Mouse (Mus musculus) neural tube, embryonic 12.5 days (tissue): Measurements from ENCODE around the gene Gpr15. TPM values are rescaled to one million over a fixed set of nuclear protein-coding genes. Genes with fewer than 3 reads are reported as not detected.

ENCODE experiments used
- microRNA-seq: library from miRNA; unstranded; fragments of <30 nt; microRNA quantifications from one replicate; pipeline ENCODE4, GENCODE M21; 2017
- polyA plus RNA-seq: library from polyadenylated mRNA; unstranded; fragments of >200 nt; fragmentation: Nextera tagmentation; extraction: Ambion mirVana; gene quantifications from 2 replicates; pipeline ENCODE4 v1.2.1, GENCODE M21; 2016

Gpr15 gene
- polyA plus RNA-seq, 1 experiment from 2014 or later = not detected

Small RNA genes within 50 kb of the gene (microRNA-seq; reads per million reads assigned to microRNA genes)
- gene Gm27564 = not detected

Other genes starting within 250 kb of the Gpr15 start
- 6.8 and 7.4 TPM in 2 replicates for gene St3gal6, start 194.8 kb downstream of the Gpr15 start, polyA plus RNA-seq
- gene Gm813, start 102.1 kb downstream of the Gpr15 start, polyA plus RNA-seq = not detected in 2 replicates
- gene E330017A01Rik, start 80.3 kb downstream of the Gpr15 start, polyA plus RNA-seq = 0.18 TPM in 1 of 2 replicates, not detected in the other
- 19.9 and 20.9 TPM in 2 replicates for gene Cpox, start 48.8 kb downstream of the Gpr15 start, polyA plus RNA-seq
- gene Cldnd1, start 8.8 kb upstream of the Gpr15 start, polyA plus RNA-seq = 113 and 121 TPM in 2 replicates
- not detected in 2 replicates for gene Olfr172, start 44.1 kb upstream of the Gpr15 start, polyA plus RNA-seq
- not detected in 2 replicates for gene Olfr173, start 81.2 kb upstream of the Gpr15 start, polyA plus RNA-seq
- gene Olfr175-ps1, start 107.7 kb upstream of the Gpr15 start, polyA plus RNA-seq = not detected in 2 replicates
- gene Olfr177, start 155.7 kb upstream of the Gpr15 start, polyA plus RNA-seq = not detected in 2 replicates
- not detected in 2 replicates for gene Olfr178, start 173.0 kb upstream of the Gpr15 start, polyA plus RNA-seq
- gene Olfr181, start 209.7 kb upstream of the Gpr15 start, polyA plus RNA-seq = not detected in 2 replicates
- not detected in 2 replicates for gene Olfr180, start 210.3 kb upstream of the Gpr15 start, polyA plus RNA-seq